Mouse (Mus musculus) v-Abl transformed pro-B cells (cell line): ENCODE measurements around the gene Lrpprc.

Experiments used
- in situ Hi-C, 2 experiments: fragments of 400-800 bp; cut with MboI; formaldehyde crosslinking; loops; one replicate each; pipeline ENCODE4 v1.15.1; 2025; ENCODE audit not compliant: unreplicated experiment in 2 of 2

Gene Lrpprc

DNA sequence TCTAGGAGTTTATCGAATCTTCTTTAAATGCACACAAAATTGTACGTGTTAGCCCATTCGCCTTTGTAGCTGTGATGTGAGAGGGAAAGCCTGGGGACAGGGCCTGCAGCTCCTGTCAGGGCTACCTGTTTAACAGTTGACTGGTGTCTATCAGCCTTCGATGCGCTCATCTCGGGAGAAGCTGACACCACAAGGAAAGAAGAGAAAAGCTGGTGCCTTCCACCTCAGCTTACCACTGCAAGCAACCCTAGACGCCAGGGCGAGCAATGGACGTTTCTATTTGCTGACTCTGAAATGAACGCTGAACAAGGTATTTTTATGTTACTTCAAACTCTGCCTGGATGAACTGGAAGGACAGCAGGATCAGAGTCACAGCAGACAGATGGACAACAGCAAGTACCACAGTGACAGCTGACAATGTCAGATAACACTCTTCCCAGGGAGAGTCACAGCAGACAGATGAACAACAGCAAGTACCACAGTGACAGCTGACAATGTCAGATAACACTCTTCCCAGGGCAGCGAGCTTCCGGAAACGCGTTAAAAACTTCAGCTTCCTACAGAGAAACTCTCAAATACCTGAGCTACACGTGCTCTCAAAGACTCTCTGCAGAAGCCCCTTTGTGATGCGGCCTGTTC, 14.1 kb downstream of the Lrpprc start:
- in situ Hi-C loops, result no loop called here

DNA sequence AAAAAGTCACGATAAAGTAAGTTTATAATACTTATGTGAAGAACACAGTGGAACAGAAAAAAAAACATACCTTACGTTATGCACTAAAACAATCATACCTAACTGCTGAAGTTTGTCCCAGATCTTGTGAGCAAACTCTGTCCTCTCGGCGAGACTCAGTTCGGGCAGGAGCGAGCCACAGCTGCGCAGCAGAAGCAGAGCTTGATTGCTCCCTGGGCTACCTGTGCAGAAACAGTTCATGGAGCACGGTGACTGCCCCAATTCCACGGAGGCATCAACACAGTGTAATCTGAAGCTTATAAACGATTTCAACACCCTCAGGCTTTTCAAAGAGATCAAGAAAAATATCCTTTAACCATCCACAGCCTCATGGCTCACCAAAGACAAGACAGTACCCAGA, 15.3 kb downstream of the Lrpprc start:
- in situ Hi-C loops, result no loop called here

DNA sequence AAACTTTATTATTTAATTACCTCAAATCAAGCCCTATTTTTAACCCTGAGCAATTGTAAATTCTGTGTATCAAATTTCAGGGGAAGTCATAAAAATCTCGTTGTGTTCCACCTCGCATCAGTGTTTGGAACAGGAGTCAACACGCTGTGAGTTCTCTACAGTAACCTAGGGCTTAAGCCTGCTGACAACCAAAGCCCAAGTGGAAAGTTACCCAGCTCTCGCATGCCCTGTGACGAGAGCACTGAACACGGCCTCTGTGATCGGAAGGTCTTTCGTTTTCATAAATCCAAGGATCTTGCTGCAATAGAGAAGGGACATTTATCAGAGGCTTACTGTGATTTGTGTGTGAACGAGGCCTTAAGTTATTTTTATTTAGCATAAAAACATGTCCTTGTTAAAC, 18.7 kb downstream of the Lrpprc start:
- in situ Hi-C loops, result no loop called here

DNA sequence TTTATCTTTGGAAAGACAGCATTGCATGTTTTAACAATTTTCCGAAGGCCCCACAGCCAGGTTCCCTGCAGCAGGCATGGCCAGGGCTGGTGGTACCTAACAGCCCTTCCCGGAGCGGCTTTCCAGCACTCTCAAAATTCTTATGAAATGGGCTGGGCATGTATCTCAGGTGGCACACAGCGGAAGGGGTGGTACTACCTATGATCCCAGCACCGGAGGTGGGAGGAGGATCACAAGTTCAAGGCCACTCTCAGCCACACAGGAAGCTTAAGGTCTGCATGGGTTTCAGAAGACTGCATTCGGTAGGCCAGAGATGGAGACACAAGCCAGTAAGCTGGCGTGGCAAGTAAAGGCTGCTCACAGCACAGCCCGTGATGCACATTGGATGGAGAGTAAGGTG, 31.6 kb downstream of the Lrpprc start:
- in situ Hi-C loops, result loop anchor here in 1 of 2 experiments (10.0 kb wide), 1 partner anchor 876 kb away; no protein-coding TSS in a partner anchor

DNA sequence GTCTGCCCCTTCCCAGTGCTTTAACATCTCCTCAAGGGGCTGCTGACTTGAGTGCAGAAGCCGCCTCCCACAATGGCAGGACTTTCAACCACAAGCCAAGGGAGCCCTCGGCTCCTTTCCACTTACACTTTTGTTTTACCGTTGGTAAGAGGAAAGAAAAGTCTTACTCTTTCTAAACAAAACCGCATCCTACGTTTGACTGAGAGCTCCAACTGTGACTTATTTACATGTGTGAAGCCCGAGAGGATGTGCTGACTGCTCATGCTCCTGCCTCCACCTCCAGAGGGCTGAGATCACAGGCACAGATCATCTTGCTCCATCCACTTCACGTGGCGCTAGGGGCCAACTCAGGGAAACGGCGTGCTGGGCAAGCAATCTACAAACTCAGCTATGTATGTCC, 32.2 kb downstream of the Lrpprc start:
- in situ Hi-C loops, result loop anchor here in 1 of 2 experiments (10.0 kb wide), 1 partner anchor 876 kb away; no protein-coding TSS in a partner anchor

DNA sequence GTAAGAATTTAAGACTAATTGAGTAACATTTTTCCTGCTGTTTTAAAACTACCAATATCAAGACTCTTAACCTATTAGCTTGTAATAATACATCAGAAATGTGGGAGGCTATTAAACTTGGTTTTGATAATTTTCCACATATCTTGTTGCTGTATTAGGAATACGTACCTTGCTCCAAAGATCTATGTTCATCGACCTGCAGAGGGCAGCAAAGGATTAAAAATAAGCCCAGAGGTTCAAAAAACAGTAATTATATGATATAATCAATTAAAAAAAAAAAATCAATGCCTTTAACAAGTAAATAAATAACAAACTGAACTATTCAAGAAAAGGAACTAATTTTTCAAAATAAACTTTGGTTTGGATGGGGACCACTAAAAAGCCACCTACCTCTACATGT, 34.5 kb downstream of the Lrpprc start:
- in situ Hi-C loops, result loop anchor here in 1 of 2 experiments (10.0 kb wide), 1 partner anchor 879 kb away; no protein-coding TSS in a partner anchor

DNA sequence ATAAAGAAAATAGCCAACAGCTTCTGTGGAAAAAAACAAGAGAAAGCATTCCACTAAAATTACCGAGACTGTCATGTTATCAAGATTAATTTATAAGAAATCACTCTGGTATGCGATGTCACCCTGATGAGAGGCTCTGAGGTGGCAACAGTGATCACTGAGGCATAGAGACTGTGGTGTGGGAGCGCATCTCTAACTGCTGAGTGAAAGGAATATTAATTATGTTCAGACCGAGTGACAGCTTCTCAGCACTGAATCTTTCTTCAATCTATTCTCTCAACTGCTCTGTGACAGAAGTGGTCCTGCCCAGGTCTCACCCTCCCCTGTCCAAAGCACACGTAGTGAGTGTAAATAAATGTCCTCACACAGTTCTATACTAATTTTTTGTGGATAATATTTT, 37.1 kb downstream of the Lrpprc start:
- in situ Hi-C loops, result loop anchor here in 1 of 2 experiments (10.0 kb wide), 1 partner anchor 881 kb away; no protein-coding TSS in a partner anchor

DNA sequence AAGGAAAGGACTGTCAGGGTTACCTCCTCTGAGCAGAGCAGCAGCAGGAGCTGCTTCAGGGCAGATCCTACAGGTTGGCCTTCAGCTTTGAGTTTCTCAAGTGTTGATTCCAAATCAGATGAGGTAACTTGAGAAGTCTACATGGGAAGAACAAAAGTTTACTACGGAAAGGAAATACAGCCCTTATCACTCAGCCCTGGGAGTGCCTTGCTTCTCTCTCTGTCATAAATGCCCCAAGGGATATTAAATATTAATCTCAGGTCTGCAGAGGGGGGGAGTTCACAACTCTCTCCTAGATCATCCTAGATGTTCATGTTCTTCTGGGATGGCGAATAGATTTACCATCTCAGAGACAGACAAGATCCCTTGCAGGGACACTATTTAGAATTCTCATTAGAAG, 38.3 kb downstream of the Lrpprc start:
- in situ Hi-C loops, result loop anchor here in 1 of 2 experiments (10.0 kb wide), 1 partner anchor 883 kb away; no protein-coding TSS in a partner anchor

DNA sequence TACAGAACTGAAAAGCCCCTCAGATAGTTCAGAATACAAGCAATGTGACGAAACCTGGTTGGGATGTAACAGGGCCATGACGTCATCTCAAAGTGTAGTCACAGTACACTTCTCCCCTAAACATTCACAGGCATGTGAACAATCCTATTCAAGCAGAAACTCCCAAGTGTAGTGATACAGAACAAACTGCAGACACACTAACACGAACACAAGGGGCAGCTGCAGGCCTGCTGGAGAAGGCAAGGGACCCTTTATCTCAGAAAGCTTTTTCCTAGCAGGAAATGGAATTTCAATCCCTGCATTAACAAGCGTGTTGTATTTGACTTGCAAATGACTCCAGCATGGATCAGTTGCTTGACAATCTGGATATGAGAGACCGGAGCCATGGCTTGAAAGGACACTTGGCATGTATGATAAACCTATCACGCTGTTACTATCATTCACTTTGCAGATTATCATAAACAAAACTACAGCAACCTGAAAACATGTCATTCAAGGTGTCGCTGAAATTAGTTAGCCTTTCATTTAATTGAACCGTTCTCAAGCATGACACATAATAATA, 38.9 kb downstream of the Lrpprc start:
- in situ Hi-C loops, result loop anchor here in 1 of 2 experiments (10.0 kb wide), 1 partner anchor 883 kb away; no protein-coding TSS in a partner anchor

DNA sequence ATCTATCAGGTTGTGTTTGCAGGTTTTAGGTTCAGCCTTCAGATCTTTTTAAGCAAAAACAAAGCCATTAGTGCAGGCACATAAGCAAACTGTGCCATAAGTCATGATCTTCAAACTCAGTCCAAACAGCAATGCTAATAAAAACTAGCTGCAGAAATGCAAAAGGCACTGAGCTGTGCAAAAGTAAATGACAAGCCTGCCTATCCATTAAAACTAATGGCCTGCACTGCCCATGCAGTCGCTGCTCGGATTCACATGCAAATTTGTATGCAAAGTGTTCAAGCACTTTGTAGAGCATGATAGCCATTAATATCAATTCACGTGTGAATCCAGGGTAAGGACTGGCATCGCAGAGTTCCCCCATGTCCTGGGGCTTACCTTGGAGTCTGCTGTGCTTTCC, 40.5 kb downstream of the Lrpprc start:
- in situ Hi-C loops, result loop anchor here in 1 of 2 experiments (10.0 kb wide), 1 partner anchor 885 kb away; no protein-coding TSS in a partner anchor

DNA sequence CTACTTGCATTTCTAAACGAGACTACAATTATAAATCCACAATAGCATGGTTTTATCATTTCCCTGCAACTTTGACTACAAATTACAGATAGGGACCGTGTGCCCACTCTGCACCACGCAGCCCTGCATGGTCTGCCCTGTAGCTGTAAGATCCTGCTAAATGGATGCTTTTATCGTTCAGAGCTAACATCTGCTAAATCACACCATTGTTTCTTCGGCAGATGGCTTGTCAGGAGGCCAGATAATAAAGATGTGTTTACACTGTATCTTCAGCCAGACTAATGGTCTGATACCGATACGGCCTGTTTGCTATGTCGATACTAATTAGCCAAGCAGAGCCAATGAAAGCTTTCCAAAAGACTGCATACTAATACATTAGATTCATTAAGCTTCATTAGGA, 41.3 kb downstream of the Lrpprc start:
- in situ Hi-C loops, result no loop called here

DNA sequence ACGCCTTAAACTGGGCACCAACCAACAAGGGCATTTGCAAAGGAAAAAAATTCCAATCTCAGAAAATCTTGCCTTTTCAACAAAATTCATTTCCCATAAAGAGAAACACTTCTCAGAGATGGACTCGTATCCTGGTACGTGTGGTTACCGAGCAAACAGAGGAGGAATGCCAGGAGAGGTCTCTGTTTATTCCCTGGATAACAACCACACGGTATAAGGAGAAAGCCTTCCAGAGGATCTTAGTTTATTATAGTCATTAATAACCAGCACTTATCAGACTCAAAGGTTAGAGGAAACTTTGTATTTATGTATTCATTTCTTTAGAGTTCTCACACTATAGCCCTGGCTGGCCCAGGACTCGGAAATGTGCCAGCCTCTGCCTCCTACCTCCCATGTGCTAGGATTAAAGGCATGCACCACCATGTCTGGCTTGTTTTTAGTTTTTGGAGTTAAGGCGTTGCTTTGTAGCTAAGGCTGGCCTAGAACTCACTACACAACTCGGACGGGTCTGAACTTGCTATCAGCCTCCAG, 42.4 kb downstream of the Lrpprc start:
- in situ Hi-C loops, result no loop called here

DNA sequence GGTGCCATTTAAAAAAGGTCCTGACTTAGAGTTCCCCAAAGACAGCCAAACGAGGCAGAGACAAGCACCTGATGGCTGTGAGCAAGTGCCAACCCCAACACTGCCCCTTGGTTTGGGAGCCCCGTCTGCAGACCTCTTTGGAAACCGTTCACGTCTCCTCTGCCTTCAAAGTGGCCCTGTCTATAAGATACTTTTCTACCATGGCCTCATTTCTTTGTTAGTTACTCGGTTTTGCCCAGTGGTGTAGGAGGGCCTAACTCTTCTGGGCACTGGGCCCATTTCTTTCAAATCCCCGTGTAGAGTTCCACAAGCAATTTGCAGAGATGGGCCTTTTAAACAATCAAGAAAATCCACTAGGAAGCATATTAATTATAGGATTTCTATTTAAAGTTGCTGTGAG, 43.4 kb downstream of the Lrpprc start:
- in situ Hi-C loops, result no loop called here

DNA sequence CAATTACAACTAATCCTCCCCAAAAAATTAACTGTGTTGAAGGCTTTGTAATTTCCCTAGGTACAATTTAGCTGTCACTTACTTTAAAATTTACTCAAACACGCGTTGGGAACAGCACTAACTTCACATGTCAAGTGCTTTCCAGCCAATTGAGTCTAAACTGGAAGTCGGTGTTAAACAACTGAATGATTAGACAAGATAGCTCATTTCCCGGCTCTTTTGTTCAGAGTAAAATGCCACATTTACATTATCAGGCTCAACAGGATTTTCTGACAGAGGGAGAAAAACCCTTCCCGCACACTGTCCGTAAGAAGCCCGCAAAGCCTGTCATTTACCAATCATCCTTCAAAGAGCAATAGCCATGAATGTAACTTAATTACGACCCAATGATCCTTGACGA, 45.6 kb downstream of the Lrpprc start:
- in situ Hi-C loops, result no loop called here

DNA sequence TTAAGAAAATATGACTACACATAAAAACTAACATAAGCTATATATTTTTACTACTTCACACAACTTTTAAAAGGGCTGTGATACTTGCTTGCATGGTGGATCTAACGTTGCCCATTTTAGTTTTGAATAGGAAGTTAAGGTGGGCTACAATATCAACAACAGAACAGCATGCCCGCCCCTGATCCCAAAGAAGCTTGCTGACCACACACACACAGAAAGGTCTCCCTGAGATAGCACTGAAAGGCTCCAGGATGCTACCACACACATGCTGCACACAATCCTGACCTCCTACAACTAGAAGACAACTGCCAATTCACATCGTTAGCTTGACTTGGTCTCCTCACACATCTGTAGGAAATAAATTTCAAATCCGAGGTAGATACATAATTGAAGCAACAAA, 46.3 kb downstream of the Lrpprc start:
- in situ Hi-C loops, result no loop called here

DNA sequence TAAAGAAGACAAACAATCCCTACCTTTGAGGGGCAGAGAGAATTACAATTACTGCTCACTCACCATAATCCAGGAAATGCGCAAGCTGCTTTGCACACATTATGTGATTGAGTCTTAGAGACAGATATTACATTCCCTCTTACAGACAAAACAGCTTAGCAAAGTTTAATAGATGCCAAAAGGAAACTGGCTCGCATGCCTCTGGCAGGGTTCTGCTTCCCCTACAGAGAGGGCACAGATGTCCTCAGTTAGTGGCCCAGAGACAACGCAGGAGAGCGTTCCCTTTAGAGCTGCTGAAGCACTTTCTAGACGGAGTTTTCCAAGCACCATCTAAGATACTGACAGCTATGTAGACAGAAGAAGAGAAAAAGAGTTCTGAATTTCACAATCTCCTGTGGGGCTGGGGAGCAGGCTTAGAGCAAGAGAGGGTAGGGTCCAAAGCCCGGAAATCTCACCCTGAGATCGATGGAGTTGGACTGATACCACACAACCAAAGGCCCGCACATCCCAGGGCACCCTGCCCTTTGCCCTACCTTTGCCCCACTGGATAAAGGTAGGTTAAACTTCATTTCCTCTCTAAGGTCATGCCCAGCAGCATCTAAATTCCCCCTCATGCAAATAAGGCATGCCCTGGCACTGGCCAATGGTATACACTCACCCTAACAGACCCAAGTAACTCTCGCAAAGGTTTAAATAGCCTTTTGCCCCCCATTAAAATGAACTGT, 52.4 kb downstream of the Lrpprc start:
- in situ Hi-C loops, result no loop called here

DNA sequence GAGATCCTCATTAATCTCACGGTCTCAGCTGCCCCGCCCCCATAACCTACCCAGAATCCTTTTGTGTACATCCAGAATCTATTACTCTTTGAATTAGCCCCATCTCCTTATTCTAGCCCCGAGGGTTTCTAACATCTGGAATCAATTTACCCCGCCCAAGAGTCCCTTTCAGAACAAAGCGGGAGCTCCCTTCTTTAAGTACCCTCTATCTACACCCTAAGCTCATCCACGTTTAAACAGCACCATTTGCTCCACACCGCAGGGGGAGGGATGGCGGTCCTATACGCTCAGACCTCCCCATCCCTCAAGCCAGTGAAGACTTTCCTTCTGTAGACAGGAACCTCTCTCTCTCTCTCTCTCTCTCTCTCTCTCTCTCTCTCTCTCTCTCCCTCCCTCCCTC, 53.9 kb downstream of the Lrpprc start:
- in situ Hi-C loops, result no loop called here

DNA sequence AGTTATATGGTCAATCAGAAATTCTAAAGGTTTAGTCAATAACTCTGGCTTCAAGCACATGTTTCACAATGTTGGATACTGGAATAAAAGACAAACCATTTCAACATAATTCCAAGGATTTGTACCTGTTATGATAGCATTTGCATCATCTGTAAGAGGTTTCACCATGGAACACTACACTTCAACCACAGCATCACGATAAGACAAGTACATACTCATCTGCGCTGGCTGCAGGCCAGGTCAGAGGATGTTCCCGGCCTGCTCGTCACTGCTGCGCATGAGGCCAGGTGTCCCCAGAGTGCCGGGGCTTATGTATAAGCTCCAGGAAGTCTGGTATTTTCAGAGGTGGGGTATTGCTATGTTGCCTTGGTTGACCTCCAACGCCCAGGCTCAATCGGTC, 58.0 kb downstream of the Lrpprc start:
- in situ Hi-C loops, result no loop called here

DNA sequence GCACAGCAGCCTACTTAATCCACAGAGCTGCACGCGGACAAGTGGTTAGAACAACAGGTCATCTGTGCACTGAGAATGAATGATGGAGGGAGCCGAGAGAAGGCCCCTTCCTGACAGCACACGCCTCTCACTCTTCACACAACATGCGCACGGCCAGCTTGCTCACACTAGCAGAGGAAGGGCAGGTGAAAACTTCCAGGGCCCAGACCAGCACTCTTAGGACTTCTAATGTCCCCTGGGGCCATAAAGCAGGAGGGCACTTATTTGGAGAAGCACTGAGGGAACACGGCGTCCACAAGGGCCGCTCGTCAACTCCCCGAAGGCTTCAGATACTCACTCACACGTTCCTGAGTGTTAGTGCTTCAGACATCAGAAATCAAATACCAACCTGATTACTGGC, 59.2 kb downstream of the Lrpprc start:
- in situ Hi-C loops, result no loop called here

DNA sequence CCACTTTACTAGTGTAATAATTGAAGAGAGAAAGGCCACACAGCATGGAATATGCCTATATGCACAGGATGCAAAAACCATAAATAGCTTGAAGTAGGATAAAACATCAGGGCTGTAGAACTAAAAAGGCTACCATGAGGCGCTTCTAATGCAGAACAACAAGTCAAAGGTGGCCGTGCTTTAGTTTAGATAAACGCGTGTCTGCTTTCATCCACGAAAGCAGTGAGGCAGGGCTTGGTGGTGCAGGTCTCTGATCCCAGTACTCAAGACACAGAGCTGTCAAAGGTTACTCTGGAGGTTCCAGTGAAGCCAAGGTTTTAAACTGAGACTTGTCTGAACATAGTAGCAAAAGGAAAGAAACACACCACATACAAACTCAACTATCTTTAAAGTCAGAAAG, 61.4 kb downstream of the Lrpprc start:
- in situ Hi-C loops, result no loop called here

DNA sequence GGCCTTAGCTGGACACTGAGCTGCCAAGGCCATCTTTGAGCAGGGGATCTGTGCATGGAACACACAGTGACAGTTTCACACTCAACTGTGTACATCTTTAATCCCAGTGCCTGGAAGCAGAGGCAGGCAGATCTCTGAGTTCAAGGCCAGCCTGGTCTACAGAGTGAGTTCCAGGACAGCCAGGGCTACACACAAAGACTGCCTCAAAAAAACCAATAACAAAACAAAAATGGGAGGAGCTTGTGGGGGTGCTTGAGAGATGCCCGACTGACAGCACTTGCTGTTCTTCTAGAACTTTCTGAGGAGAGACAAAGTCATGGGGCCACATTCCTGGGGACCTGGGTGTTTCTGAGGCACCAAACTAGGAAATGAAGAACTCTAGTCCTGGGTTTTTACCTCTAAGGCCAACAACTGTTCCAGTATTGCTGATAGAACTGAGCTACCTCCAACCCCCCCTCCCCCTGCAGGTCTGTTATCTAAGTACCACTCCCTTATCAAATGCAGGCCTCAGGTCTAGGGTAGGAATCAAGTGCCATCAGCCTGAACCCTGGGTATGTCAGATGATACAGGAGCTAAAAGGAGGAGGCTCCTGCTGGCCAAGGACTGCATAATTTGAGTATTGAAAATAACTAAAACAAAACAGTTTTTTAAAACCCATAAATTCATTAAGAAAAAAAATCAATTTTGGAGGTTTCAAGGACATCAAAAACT, 62.2 kb downstream of the Lrpprc start:
- in situ Hi-C loops, result no loop called here
